ENCODE assay signal across 33 mouse cellular contexts in the genomic region with DNA sequence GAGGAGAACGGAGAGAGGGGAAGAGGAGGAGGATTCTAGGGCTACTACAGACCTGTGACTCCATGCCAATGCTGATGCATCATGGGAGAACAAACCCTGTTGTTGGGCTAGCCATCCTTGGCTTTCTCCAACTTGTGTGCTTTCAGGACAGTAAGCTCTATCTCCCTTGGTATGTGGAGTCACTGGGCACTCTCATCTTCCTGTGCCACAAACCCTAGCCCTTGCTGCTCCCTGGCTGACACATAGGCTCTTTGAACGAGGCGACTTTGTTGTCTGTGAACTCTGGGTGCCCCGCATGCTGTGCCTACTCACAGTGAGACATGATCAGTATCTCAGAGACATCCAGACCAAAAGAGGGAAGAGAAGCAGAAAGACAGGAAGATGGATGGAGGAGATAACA.
"Had no signal": no experiment of that assay in that cellular context is flagged by ENCODE, and none has a peak within 500 bp of the region (broad histone marks: within the 10 kb centered on the region; RNA-seq: fewer than 3 reads in every experiment).

No protein-coding gene starts in this region.

- H3K27ac ChIP-seq: heart, embryonic 10.5 days; heart, embryonic 13.5 days; heart, embryonic 15.5 days; hindbrain, embryonic 10.5 days; hindbrain, embryonic 12.5 days; hindbrain, embryonic 13.5 days; hindbrain, embryonic 14.5 days; hindbrain, embryonic 15.5 days; hindbrain, postnatal 0 days; intestine, embryonic 15.5 days; kidney, postnatal 0 days; layer of hippocampus, adult 2 months; left cerebral cortex, adult 2 months had no signal

- H3K4me2 ChIP-seq: heart, embryonic 11.5 days; heart, embryonic 12.5 days; heart, embryonic 13.5 days; heart, embryonic 15.5 days; hindbrain, embryonic 12.5 days; hindbrain, embryonic 13.5 days; hindbrain, embryonic 14.5 days; hindbrain, embryonic 15.5 days; intestine, embryonic 15.5 days had no signal

- ATAC-seq: hindbrain, embryonic 16.5 days; hindbrain, postnatal 0 days; inflammation-experienced regulatory T-cells, adult 6 months; intestine, embryonic 15.5 days; intestine, embryonic 16.5 days; intestine, postnatal 0 days had no signal

- H3K36me3 ChIP-seq: heart, embryonic 10.5 days; heart, embryonic 12.5 days; heart, embryonic 15.5 days; hindbrain, embryonic 10.5 days; hindbrain, embryonic 12.5 days; hindbrain, embryonic 13.5 days; hindbrain, embryonic 15.5 days; intestine, embryonic 15.5 days had no signal

- H3K4me1 ChIP-seq: hindbrain, embryonic 10.5 days; hindbrain, embryonic 12.5 days; hindbrain, embryonic 13.5 days; hindbrain, embryonic 15.5 days; intestine, embryonic 15.5 days had no signal

- DNase-seq: heart, postnatal 10 days; heart, postnatal 14 days; heart, postnatal 36 days; heart, postnatal 4 days; kidney, adult 11 months; kidney, adult 18-20 months; kidney, adult 2 months; kidney, adult 8-10 months; kidney, postnatal 10 days; kidney, postnatal 14 days; kidney, postnatal 36 days; kidney, postnatal 4 days; layer of hippocampus, adult 9-11 months; layer of hippocampus, postnatal 36 days had no signal

- H3K4me3 ChIP-seq: heart, embryonic 10.5 days; heart, embryonic 12.5 days; heart, embryonic 13.5 days; heart, embryonic 15.5 days; hindbrain, embryonic 10.5 days; hindbrain, embryonic 12.5 days; hindbrain, embryonic 13.5 days; hindbrain, embryonic 15.5 days; intestine, embryonic 15.5 days; layer of hippocampus, adult 2 months; left cerebral cortex, adult 2 months had no signal

- H3K9ac ChIP-seq: heart, embryonic 12.5 days; heart, embryonic 13.5 days; heart, embryonic 15.5 days; hindbrain, embryonic 12.5 days; hindbrain, embryonic 13.5 days; hindbrain, embryonic 14.5 days; hindbrain, embryonic 15.5 days; intestine, embryonic 15.5 days had no signal

- H3K9me3 ChIP-seq: heart, embryonic 10.5 days; heart, embryonic 12.5 days; heart, embryonic 13.5 days; heart, embryonic 15.5 days; hindbrain, embryonic 10.5 days; hindbrain, embryonic 12.5 days; hindbrain, embryonic 13.5 days; hindbrain, embryonic 15.5 days; intestine, embryonic 15.5 days had no signal

- H3K27me3 ChIP-seq: heart, embryonic 12.5 days; heart, embryonic 13.5 days; heart, embryonic 15.5 days; hindbrain, embryonic 12.5 days; hindbrain, embryonic 13.5 days; hindbrain, embryonic 15.5 days; intestine, embryonic 15.5 days had no signal
